Mouse (Mus musculus) heart, adult 10 weeks (tissue): Measurements from ENCODE around the gene Pcdh9. TPM values are rescaled to one million over a fixed set of nuclear protein-coding genes. Genes with fewer than 3 reads are reported as not detected.

Experiments
- polyA plus RNA-seq: library from polyadenylated mRNA; stranded (reverse); fragments of 350-450 nt; fragmentation: Illumina TruSeq; extraction: RNeasy Lipid Tissue Mini Kit (QIAGEN cat#74804); gene quantifications from one replicate; pipeline ENCODE4 v1.2.3, GENCODE M21; 2014; ENCODE audit warnings: low read depth, low replicate concordance

Pcdh9 gene
- 0.58 TPM for polyA plus RNA-seq

GRCm38 (mm10) chr14:93890519-93891370 lies at the start of gene Pcdh9:
Pcdh9 (minus strand) TSS chr14:93890679.

